Mouse (Mus musculus) c-Kit-positive CD71-positive TER-119-negative erythroid progenitor cells, embryonic 14.5 days (primary cell): ENCODE measurements around the gene G6pc3.

Experiments used
- DNase-seq: peaks from one replicate; pipeline ENCODE4 v3.0.0-alpha.2; 2013; ENCODE audit warnings: low read depth

Gene G6pc3

GRCm38 (mm10) chr11:102218783-102219182 is 29.4 kb downstream of the G6pc3 start:
- peak; percentile 70 for DNase-seq

DNA sequence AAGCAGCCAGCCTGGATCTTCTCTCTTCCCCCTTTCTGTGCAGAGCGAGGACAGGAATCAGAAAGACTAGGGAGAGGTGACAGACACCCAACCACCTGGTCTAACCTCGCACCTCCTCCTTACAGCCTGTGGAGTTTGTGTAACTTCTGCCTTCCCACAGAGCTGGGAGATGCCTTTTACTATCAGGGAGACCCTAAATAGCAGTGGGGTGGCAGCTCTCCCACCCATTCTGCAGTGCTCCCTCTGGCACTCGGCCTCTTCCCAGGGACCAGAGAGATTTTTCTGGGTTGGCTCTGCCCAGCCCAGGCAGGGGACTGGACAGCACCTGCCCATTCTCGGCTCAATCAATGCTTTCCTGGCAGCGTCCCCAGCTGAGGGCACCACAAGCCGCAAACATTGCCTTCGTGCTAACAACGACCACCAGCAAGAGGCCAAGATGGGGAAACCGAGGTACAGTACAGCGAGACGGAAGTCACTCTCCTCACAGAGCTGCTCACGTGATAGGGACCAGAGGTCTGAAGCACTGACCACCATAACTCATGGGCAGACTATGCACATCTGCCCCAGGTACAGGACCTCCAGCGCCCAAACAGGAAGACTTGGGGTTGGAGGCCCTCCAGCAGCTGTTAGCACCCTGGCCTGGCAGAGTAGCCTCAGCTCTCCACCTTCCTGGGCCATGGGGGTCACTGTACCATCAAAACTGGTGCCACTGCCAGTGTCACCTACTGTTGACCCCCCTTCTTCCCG is 30.0 kb downstream of the G6pc3 start:
- no peak for DNase-seq

DNA sequence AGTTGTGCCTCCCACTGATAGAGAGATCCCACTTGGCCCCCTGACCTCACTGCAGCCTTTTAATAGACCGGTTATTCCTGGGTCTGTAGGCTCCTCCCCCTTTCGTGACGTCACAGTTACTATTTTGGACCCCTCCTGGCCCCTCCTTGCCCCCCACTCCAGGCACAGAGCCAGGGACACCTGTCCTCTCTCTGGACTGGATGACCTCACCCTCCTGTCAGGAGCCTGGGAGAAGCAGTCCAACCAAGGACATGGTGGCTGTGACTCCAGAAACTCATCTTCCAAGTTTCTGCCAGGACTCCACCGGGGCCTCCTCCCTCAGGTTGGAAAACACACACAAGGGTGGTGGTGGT is 30.6 kb downstream of the G6pc3 start:
- DNase-seq: no peak

GRCm38 (mm10) chr11:102220451-102220850 is 31.0 kb downstream of the G6pc3 start:
- DNase-seq: no peak

DNA sequence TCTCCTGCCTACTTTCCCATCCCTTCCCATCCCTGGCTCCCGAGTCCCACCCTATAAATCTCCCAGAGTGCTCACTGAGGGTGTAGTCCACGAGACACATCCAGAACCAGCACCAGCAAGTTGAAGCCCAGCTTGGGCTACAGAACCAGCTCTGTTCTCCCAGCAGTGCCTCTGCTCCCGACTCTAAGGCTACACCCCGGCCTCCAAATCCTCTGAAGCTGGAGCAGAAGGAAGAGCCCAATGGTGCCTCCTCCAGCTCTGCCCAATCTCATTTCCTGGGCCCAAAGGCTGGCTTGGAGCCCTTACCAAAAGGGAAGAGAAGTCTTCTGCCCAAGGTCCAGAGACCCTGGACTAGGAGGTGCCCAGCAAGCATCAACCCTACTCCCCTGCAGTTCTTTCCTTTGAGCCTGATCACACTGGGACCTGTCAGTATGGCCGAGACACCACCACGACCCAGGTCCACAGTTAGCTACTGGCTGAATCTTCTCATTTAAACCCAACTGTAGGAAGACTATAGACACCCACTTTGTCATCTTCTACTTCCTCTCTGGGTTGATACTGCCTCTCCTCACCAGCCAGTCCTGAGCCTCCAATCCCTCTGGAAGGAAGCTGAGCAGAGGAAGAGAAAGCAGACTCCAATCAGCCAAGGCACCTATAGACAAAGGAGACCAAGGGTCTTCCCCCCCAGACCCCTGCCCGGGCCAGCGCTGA is 32.0 kb downstream of the G6pc3 start:
- no peak for DNase-seq

GRCm38 (mm10) chr11:102221954-102222351 is 32.5 kb downstream of the G6pc3 start:
- DNase-seq: no peak

GRCm38 (mm10) chr11:102223166-102223565 is 33.7 kb downstream of the G6pc3 start:
- peak; percentile 53 for DNase-seq

DNA sequence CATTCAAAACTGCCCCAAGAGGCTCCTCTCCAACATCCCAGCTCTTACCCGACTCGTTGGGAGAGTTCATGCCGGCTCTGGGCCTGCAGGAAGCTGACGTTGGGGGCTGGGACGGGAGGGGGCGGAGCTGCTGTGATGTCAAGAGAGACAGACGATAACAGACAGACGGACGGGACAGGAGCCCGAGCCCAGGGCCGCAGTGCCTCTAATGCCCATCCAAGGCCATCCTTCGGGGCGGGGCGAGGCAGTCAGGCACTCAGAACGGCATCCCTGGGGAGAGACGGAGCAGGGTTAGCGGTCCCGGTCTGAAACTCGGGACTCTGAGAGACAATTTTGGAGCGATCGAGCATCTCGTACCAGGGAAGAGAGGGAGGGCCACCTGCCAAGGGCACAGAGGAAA is 35.3 kb downstream of the G6pc3 start:
- DNase-seq: no peak

- DNase-seq: no peak
These were observed 35.8 kb downstream of the G6pc3 start for GRCm38 (mm10) chr11:102225221-102225620.

GRCm38 (mm10) chr11:102226067-102226978 is 36.9 kb downstream of the G6pc3 start:
- DNase-seq: no peak

DNA sequence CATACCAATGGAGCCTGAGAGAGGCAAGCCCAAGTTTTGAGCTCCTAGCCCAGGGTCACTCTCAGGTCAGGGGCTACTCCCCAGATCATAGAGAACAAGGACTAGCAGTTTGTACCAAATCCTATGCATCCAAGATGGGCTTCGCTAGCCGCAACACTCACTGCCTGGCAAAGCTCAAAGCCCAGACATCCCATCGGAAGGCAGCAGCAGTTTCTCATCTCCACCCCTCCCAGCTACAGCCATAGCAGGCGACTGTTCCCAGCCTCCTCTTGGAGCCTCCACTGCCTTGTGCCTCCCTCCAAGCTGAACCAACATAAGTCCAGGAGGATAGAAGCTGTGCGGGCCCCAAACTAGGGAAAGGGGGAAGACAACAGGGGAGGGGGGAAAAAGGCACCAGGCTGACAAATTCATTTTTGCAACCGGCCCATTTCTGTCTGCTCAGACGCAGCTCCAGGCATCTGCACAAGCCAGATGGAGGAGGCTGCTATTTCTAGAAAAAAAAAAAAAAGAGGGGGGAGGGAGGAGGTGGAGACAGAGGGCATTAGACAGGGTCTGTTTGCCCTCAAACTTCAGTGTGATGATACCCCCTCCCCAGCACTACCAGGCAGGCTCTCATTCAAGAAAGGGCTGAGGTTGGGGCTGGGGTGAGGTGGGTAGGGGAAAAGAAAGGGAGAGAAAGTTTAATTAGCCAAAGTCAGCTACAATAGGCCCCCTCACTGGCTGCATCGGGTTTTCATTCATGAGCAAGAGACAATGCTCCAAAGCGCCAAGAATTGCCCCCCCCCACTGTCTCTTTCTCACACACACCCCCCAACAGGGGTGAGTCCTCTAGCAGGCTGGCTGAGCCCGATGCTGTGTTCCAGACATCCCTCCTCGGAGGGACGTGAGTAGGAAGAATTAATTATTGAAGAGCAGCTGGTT is 38.1 kb downstream of the G6pc3 start:
- no peak for DNase-seq

DNA sequence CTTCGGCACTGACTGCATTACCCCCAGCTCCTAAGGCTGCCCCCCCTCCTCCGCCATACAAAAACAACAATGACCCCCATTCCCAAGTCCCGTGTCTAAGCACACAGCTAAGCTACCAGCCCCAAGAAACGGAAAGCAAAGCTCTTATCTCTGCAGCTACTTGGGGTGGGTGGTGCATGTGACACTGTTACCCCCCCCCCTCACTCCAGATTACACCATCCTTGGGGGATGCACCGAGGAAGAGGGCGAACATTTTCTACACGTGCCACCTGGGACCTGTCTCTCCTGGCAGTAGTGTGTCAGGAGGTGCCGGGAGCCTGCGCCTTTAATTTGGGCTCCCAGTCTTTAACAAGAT is 38.7 kb downstream of the G6pc3 start:
- DNase-seq: no peak

DNA sequence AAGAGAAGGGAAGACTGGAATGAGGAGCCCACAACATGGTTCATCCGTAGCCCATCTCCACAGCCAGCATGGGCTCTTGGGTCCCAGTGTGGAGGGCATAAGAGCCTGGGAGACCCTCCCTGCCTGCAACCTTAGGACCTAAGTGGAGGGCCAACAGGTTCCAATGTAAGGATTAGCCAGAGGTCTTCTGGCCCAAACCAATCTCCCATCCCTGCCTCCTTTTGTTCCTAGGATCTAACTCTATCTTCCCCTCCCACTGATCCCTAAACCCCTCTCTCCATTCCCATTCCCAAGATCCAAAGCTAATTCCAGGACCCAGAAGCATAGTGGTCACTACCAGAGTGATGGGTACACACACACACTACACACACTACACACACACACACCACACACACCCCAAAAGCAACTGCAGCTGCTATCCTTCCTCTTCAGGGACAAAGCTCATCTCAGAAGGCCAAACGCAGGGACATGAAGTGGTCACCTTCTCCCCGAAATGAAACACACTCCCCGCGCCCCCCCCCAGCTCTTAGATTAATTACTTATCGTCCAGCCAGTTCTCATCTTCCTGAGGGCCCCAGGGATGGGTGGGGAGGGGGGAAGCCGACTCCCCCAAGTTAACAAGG is 39.3 kb downstream of the G6pc3 start:
- DNase-seq: no peak

DNA sequence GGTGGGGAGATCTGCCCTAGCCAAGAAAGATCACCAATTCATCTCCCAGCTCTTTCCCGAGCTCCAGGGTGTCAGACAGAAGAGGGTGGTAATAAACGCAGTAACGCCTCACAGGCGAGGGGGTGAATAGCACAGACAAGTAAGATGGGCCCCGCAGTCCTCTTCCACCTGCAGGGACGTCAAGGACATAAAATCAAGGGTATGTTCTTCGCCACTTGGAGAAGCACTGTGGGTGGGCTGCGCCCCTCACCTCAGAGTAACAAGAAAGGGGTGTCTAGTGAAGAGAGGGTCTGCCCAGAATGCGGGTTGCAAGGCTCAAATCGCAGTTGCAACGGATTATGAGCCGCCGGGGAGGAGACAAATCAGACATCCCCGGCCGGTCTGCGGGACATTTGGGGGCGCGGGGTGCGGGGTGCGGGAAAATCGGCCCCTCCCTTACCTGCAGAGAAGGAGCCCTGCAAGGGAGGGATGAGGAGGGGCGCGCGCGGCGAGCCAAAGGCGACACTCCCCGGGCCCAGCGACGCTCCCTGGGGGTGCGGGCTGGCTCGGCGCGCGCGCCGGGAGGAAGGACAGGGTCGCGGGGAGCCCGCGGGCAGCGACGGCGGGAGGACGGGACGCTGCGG is 40.0 kb downstream of the G6pc3 start:
- DNase-seq: no peak

DNA sequence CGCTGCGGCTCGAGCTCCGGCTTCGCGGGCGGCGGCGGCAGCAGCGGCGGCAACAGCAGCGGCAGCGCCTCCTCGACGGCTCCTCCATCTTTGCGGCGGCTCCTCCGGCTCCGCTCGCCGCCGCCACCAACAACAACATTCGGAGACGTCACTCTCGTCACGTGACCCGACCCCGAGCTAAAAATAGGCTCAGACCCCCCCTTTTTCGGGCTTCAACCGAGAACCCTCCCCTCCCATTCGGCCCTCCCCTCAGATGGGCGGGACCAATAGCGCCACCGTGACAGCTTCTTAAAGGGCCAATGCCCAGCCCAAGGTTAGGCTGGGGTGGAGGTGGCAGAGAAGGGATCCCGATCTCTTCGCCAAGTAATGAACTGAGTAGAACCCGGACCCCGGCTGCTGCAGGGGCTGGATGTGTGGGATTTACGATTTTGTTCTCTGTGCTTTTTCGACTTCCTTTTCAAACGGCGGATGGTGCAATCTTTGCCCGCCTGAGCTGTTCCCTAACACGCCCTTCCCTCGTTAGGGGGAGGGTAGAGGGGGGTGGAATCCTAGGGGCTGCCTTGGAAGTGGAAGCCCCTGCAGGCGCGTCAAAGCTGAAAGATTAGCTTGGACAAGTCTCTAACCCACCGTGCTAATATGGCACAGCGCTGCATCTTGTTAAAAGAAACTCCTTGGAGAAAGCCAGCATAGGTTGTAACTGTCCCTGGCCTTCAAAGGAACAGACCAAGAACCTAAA is 40.8 kb downstream of the G6pc3 start, which contains the start of gene Hdac5:
TSS of gene Hdac5 (minus strand) at position 161 of the 736 bp plus-strand sequence.
- peak; percentile 99 for DNase-seq

- no peak for DNase-seq
These were observed 46.6 kb downstream of the G6pc3 start for GRCm38 (mm10) chr11:102236022-102236421.

DNA sequence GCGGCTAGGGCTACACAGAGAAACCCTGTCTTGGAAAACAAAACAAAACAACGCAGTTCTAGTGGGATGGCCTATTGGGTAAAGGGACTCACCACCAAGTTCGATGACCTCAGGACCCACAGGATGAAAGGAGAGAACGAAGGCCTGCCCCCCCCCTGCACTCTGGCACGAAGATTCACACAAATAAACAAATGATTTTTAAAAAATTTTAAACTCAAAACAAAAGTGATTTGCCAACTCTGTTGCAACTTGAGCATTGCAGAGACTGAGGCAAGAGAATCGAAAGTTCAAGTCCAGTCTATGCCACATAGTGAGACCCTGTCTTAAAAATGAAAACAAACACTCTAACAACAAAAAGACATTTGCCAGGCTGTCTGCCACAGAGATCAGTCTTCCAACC is 51.2 kb downstream of the G6pc3 start:
- no peak for DNase-seq

DNA sequence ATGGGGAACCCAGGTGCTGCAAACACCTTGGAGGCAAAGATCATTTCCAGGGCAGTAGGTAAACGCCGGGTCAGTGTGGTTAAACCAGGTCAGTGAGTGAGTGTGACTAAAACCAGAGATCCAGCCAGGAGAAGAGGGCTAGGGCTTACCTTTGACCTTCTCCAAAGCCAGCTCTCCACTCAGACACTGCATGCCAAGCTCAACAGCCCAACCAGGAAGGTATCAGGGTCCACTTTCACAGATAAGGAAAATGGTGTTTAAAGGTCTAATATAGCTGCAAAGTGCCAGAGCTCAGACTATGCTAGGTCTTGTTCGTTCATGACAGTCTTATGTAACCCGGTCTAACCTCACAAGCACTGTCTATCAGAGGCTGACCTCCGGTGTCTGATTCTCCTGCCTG is 51.8 kb downstream of the G6pc3 start:
- no peak for DNase-seq

GRCm38 (mm10) chr11:102241874-102242273 is 52.5 kb downstream of the G6pc3 start:
- no peak for DNase-seq
